Comparison of ENCODE assay signal across 10 mouse cellular contexts in genomic region chr8:74853488-74853887, GRCm38 (mm10). TPM values are rescaled to one million over a fixed set of nuclear protein-coding genes. Genes with fewer than 3 reads are reported as not detected.
DNase-seq lines count a peak whose midpoint lies in the region; ATAC-seq and TF ChIP-seq lines count a peak whose summit lies in the region.
"Had no signal": no experiment of that assay in that cellular context is flagged by ENCODE, and none has a peak within 500 bp of the region (broad histone marks: within the 10 kb centered on the region; RNA-seq: fewer than 3 reads in every experiment).

No protein-coding gene starts in this region.

- H3K4me2 ChIP-seq in hindbrain, embryonic 15.5 days: no peak overlapping the region

- no peak for TF ChIP-seq EP300 in heart, adult 2 months (IDR thresholded peaks at IDR 0.05; ENCODE audit: insufficient read depth, low read depth, low read length)
- TF ChIP-seq EP300 in ES-Bruce4 (IDR thresholded peaks at IDR 0.05; ENCODE audit: insufficient read depth, low read depth, low read length): no peak

- no peak for DNase-seq in heart, adult 2 months
- DNase-seq in heart, postnatal 25 days (ENCODE audit: low spot score): no peak
- peak; percentile 79 to 83 for DNase-seq in cerebellum, postnatal 10 days
- peak; percentile 29 for DNase-seq in midbrain, embryonic 10.5 days (ENCODE audit: low spot score)
- no peak for DNase-seq in urinary bladder, postnatal 36 days (ENCODE audit: low spot score in 2 of 2)

- 17% methylated on average over 5 of the region's 5 CpGs for WGBS in heart, adult 2 months
- 34% methylated on average over 5 of the region's 5 CpGs for WGBS in hindbrain, embryonic 15.5 days
- 33% methylated on average over 5 of the region's 5 CpGs for WGBS in midbrain, embryonic 10.5 days

- H3K79me2 ChIP-seq in heart, adult 2 months (replicated peaks; ENCODE audit: control insufficient read depth, insufficient read depth, low read length): no peaks in the 10 kb centered on the region

- no peaks in the 10 kb centered on the region for H3K9me3 ChIP-seq in ES-Bruce4 (replicated peaks; ENCODE audit: control insufficient read depth, insufficient read depth, low read length, poor library complexity, severe bottlenecking)
- no peaks in the 10 kb centered on the region for H3K9me3 ChIP-seq in hindbrain, embryonic 15.5 days
- no peaks in the 10 kb centered on the region for H3K9me3 ChIP-seq in midbrain, embryonic 10.5 days (replicated peaks)

- peak; percentile 72 for ATAC-seq in hindbrain, embryonic 15.5 days (ENCODE audit: low FRiP score, low read depth)
- no peak for ATAC-seq in granulocyte monocyte progenitor cell, adult 5-6 weeks (replicated peaks; ENCODE audit: poor library complexity, severe bottlenecking)

- intact Hi-C loops in heart, adult 2 months (cut with DNase I): no loop called here
- intact Hi-C loops in heart, postnatal 25 days (cut with DNase I): no loop called here

- H3K4me1 ChIP-seq in heart, adult 2 months (ENCODE audit: control insufficient read depth, insufficient read depth, low read length): no peaks in the 10 kb centered on the region
- H3K4me1 ChIP-seq in ES-Bruce4 (ENCODE audit: control insufficient read depth, insufficient read depth, low read length): no peaks in the 10 kb centered on the region
- H3K4me1 ChIP-seq in hindbrain, embryonic 15.5 days (replicated peaks): no peaks in the 10 kb centered on the region
- H3K4me1 ChIP-seq in midbrain, embryonic 10.5 days: peaks cover 4% of the 10 kb centered on the region; the same call in 1 of the 2 replicates

- H3K9ac ChIP-seq in heart, adult 2 months (ENCODE audit: low read depth, low read length): no peak overlapping the region
- no peak overlapping the region for H3K9ac ChIP-seq in ES-Bruce4 (ENCODE audit: low read depth, poor library complexity, severe bottlenecking)
- H3K9ac ChIP-seq in hindbrain, embryonic 15.5 days: no peak overlapping the region

- no peak overlapping the region for H3K27ac ChIP-seq in heart, adult 2 months
- no peak overlapping the region for H3K27ac ChIP-seq in ES-Bruce4 (ENCODE audit: insufficient read depth, low read length)
- no peak overlapping the region for H3K27ac ChIP-seq in hindbrain, embryonic 15.5 days (replicated peaks)
- no peak overlapping the region for H3K27ac ChIP-seq in midbrain, embryonic 10.5 days (replicated peaks)
- H3K27ac ChIP-seq: macrophage had no signal

- TF ChIP-seq CTCF in heart, adult 2 months (IDR thresholded peaks at IDR 0.05): peak; percentile 55
- peak; percentile 24 for TF ChIP-seq CTCF in ES-Bruce4 (IDR thresholded peaks at IDR 0.05; ENCODE audit: low read depth, low read length)

- no peaks in the 10 kb centered on the region for H3K27me3 ChIP-seq in heart, adult 2 months (ENCODE audit: control insufficient read depth, insufficient read depth, low read length)
- H3K27me3 ChIP-seq in ES-Bruce4 (ENCODE audit: control insufficient read depth, insufficient read depth, low read length, poor library complexity, severe bottlenecking): no peaks in the 10 kb centered on the region
- no peaks in the 10 kb centered on the region for H3K27me3 ChIP-seq in hindbrain, embryonic 15.5 days
- H3K27me3 ChIP-seq in midbrain, embryonic 10.5 days (ENCODE audit: low read depth, poor library complexity, severe bottlenecking): no peaks in the 10 kb centered on the region

- TF ChIP-seq POLR2A in heart, adult 2 months (IDR thresholded peaks at IDR 0.05; ENCODE audit: insufficient read depth, low read depth, low read length): no peak
- no peak for TF ChIP-seq POLR2A in ES-Bruce4 (IDR thresholded peaks at IDR 0.05; ENCODE audit: insufficient read depth, low read length)

- H3K4me3 ChIP-seq in heart, adult 2 months: no peak overlapping the region
- H3K4me3 ChIP-seq in ES-Bruce4 (ENCODE audit: low read depth, low read length): no peak overlapping the region
- H3K4me3 ChIP-seq in hindbrain, embryonic 15.5 days: no peak overlapping the region
- no peak overlapping the region for H3K4me3 ChIP-seq in midbrain, embryonic 10.5 days

- no peaks in the 10 kb centered on the region for H3K36me3 ChIP-seq in heart, adult 2 months (ENCODE audit: control insufficient read depth, insufficient read depth, low read length)
- no peaks in the 10 kb centered on the region for H3K36me3 ChIP-seq in ES-Bruce4 (ENCODE audit: control insufficient read depth, insufficient read depth, low read length, poor library complexity, severe bottlenecking)
- no peaks in the 10 kb centered on the region for H3K36me3 ChIP-seq in hindbrain, embryonic 15.5 days
- no peaks in the 10 kb centered on the region for H3K36me3 ChIP-seq in midbrain, embryonic 10.5 days

RNA-seq across cellular contexts. Expression of gene Isx, which starts 19.5 kb away (rescaled TPM):
- under 1 TPM in 1 of 2 experiments, not detected in 1; 0.18 TPM for total RNA-seq in heart, adult 2 months (2021)
- 0.18 TPM in 1 of 2 replicates, not detected in the other for polyA plus RNA-seq in heart, adult 2 months (2012; rRNA removed)
- under 1 TPM in 1 of 2 experiments, not detected in 1; 0.14 TPM for total RNA-seq in heart, postnatal 25 days (2021)
- not detected in 2 replicates for polyA plus RNA-seq in ES-Bruce4 (2011; ENCODE audit: insufficient read depth, insufficient read length, low read depth, missing spikeins)
- not detected in 2 replicates for polyA plus RNA-seq in hindbrain, embryonic 15.5 days (2015; fragmentation: Nextera tagmentation; extraction: Ambion mirVana)
- polyA plus RNA-seq in midbrain, embryonic 10.5 days (2016; fragmentation: Nextera tagmentation; extraction: Ambion mirVana): not detected in 2 replicates
- not detected in 2 replicates for total RNA-seq in granulocyte monocyte progenitor cell, adult 5-6 weeks (2014; fragmentation: Nextera tagmentation)
- total RNA-seq in granulocyte monocyte progenitor cell, adult 5-6 weeks (2017): not detected in 2 replicates
- polyA plus RNA-seq: gonadal fat pad, adult 2 months; macrophage had no signal

Comparison
In these comparisons a context has a peak if more than half of its experiments do, and no peak if none do; other contexts are left out.
1. DNase-seq: peak in cerebellum, postnatal 10 days (2 of 2) and midbrain, embryonic 10.5 days (single experiment); none in heart, adult 2 months (0 of 2), heart, postnatal 25 days (single experiment) and urinary bladder, postnatal 36 days (0 of 2).